In genomic region chr6:17316294-17317166, GRCm38 (mm10) we compare ENCODE assay signal across 13 mouse cellular contexts. TPM values are rescaled to one million over a fixed set of nuclear protein-coding genes. Genes with fewer than 3 reads are reported as not detected.
A peak's percentile ranks its signal among the peaks of the same experiment; 100 is the strongest.
DNase-seq lines count a peak whose midpoint lies in the region; ATAC-seq lines count a peak whose summit lies in the region.
"Had no signal": no experiment of that assay in that cellular context is flagged by ENCODE, and none has a peak within 500 bp of the region (broad histone marks: within the 10 kb centered on the region; RNA-seq: fewer than 3 reads in every experiment).

No protein-coding gene starts in this region.

- H3K36me3 ChIP-seq in forebrain, embryonic 13.5 days (ENCODE audit: poor library complexity, severe bottlenecking), result no peaks in the 10 kb centered on the region
- no peaks in the 10 kb centered on the region for H3K36me3 ChIP-seq in forebrain, embryonic 10.5 days (replicated peaks)
- no peaks in the 10 kb centered on the region for H3K36me3 ChIP-seq in heart, embryonic 16.5 days (ENCODE audit: control insufficient read depth, insufficient read depth)
- H3K36me3 ChIP-seq: hindbrain, embryonic 13.5 days had no signal

- peaks cover 9% of the 10 kb centered on the region; the same call in 1 of the 2 replicates for H3K4me1 ChIP-seq in forebrain, embryonic 13.5 days
- peaks cover 9% of the 10 kb centered on the region for H3K4me1 ChIP-seq in forebrain, embryonic 10.5 days
- H3K4me1 ChIP-seq in heart, embryonic 16.5 days (ENCODE audit: control insufficient read depth, insufficient read depth, low read length), result peaks cover 20% of the 10 kb centered on the region
- H3K4me1 ChIP-seq: hindbrain, embryonic 13.5 days had no signal

- H3K27ac ChIP-seq in forebrain, embryonic 13.5 days, result no peak overlapping the region
- no peak overlapping the region for H3K27ac ChIP-seq in forebrain, embryonic 10.5 days
- peak overlapping the region; percentile 81 for H3K27ac ChIP-seq in heart, embryonic 16.5 days (ENCODE audit: low read length)
- H3K27ac ChIP-seq: hindbrain, embryonic 13.5 days; kidney, postnatal 0 days had no signal

- DNase-seq in forebrain, embryonic 10.5 days (ENCODE audit: extremely low spot score, low spot score), result no peak
- no peak for DNase-seq in heart, postnatal 4 days
- DNase-seq in urinary bladder, postnatal 14 days (ENCODE audit: low spot score), result peak; percentile 37
- DNase-seq in urinary bladder, adult 18-20 months (ENCODE audit: low spot score in 2 of 2), result no peak
- no peak for DNase-seq in left cerebral cortex, postnatal 14 days (ENCODE audit: low spot score in 2 of 2)
- no peak for DNase-seq in cerebellum, postnatal 36 days
- DNase-seq: cerebellum, adult 2 months; spleen, adult 18-20 months had no signal

- intact Hi-C loops in left cerebral cortex, postnatal 14 days (cut with DNase I), result no loop called here

- no peak overlapping the region for H3K9ac ChIP-seq in forebrain, embryonic 13.5 days
- no peak overlapping the region for H3K9ac ChIP-seq in heart, embryonic 16.5 days (ENCODE audit: low read length)
- H3K9ac ChIP-seq: hindbrain, embryonic 13.5 days had no signal

- H3K9me3 ChIP-seq in forebrain, embryonic 13.5 days (replicated peaks), result no peaks in the 10 kb centered on the region
- H3K9me3 ChIP-seq in forebrain, embryonic 10.5 days, result no peaks in the 10 kb centered on the region
- H3K9me3 ChIP-seq in heart, embryonic 16.5 days (replicated peaks; ENCODE audit: control insufficient read depth, low read length), result no peaks in the 10 kb centered on the region
- H3K9me3 ChIP-seq: hindbrain, embryonic 13.5 days had no signal

- H3K27me3 ChIP-seq in forebrain, embryonic 13.5 days, result no peaks in the 10 kb centered on the region
- 0 out of 2 replicates have a peak, but pooled peaks cover 6% of the 10 kb centered on the region for H3K27me3 ChIP-seq in forebrain, embryonic 10.5 days (ENCODE audit: poor library complexity, severe bottlenecking)
- H3K27me3 ChIP-seq in heart, embryonic 16.5 days (ENCODE audit: control insufficient read depth, insufficient read depth, low read length), result no peaks in the 10 kb centered on the region

- ATAC-seq in forebrain, embryonic 13.5 days, result peak; percentile 41
- ATAC-seq in heart, embryonic 16.5 days (replicated peaks; ENCODE audit: extremely low read depth, insufficient read depth, low FRiP score), result peak; percentile 69

- WGBS in forebrain, embryonic 13.5 days, result 65% methylated on average over 15 of the region's 15 CpGs
- 75% methylated on average over 15 of the region's 15 CpGs for WGBS in forebrain, embryonic 10.5 days
- 56% methylated on average over 15 of the region's 15 CpGs for WGBS in heart, embryonic 16.5 days

- no peak overlapping the region for H3K4me2 ChIP-seq in forebrain, embryonic 13.5 days
- H3K4me2 ChIP-seq in heart, embryonic 16.5 days (ENCODE audit: low read depth, low read length), result 0 out of 2 replicates have a peak overlapping the region, but pooled peaks have one; percentile 4
- H3K4me2 ChIP-seq: hindbrain, embryonic 13.5 days had no signal

- H3K4me3 ChIP-seq in forebrain, embryonic 13.5 days, result no peak overlapping the region
- no peak overlapping the region for H3K4me3 ChIP-seq in forebrain, embryonic 10.5 days
- H3K4me3 ChIP-seq in heart, embryonic 16.5 days (ENCODE audit: low read length), result no peak overlapping the region
- H3K4me3 ChIP-seq: hindbrain, embryonic 13.5 days had no signal

RNA-seq across cellular contexts. Expression of gene Cav1, which starts 10.4 kb away (rescaled TPM):
- 21.6 and 23.7 TPM in 2 replicates for polyA plus RNA-seq in forebrain, embryonic 13.5 days (2015; fragmentation: Nextera tagmentation; extraction: Ambion mirVana)
- polyA plus RNA-seq in forebrain, embryonic 10.5 days (2016; fragmentation: Nextera tagmentation; extraction: Ambion mirVana), result 4.7 and 5.6 TPM in 2 replicates
- 371 and 412 TPM in 2 replicates for polyA plus RNA-seq in heart, embryonic 16.5 days (2015; fragmentation: Nextera tagmentation; extraction: Ambion mirVana)
- total RNA-seq in heart, postnatal 4 days (2021), result 100 to 1,000 TPM; 462 to 484 TPM
- total RNA-seq in left cerebral cortex, postnatal 14 days (2021), result 10 to 100 TPM; 26.2 to 27.5 TPM
- total RNA-seq: megakaryocyte progenitor cell, adult 5-6 weeks had no signal

RNA-seq across cellular contexts. Expression of gene Cav2, which starts 35.5 kb away (rescaled TPM):
- 7.8 and 8.1 TPM in 2 replicates for polyA plus RNA-seq in forebrain, embryonic 13.5 days (2015; fragmentation: Nextera tagmentation; extraction: Ambion mirVana)
- 4.4 and 4.8 TPM in 2 replicates for polyA plus RNA-seq in forebrain, embryonic 10.5 days (2016; fragmentation: Nextera tagmentation; extraction: Ambion mirVana)
- polyA plus RNA-seq in heart, embryonic 16.5 days (2015; fragmentation: Nextera tagmentation; extraction: Ambion mirVana), result 44.5 and 47.5 TPM in 2 replicates
- 10 to 100 TPM; 51.3 to 54.4 TPM for total RNA-seq in heart, postnatal 4 days (2021)
- total RNA-seq in left cerebral cortex, postnatal 14 days (2021), result 10 to 100 TPM; 26.8 to 27.9 TPM

Comparison
In these comparisons a context has a peak if more than half of its experiments do, and no peak if none do; other contexts are left out.
1. RNA of gene Cav1, which starts 10.4 kb away (polyA plus RNA-seq): 371 to 412 TPM in heart, embryonic 16.5 days; 21.6 to 23.7 TPM in forebrain, embryonic 13.5 days and 4.7 to 5.6 TPM in forebrain, embryonic 10.5 days; every median in the first group is over 10 times any median in the second.